Mouse (Mus musculus) urinary bladder, postnatal 25 days (tissue): ENCODE measurements around the gene Dctn3.
"Not testable (repeated sequence)": the region's sequence is repeated elsewhere in the genome, so short reads cannot be mapped to it uniquely, and the experiment has no call there.

Experiments used
- DNase-seq: peaks from one replicate; pipeline ENCODE4 v3.0.0; 2022; ENCODE audit warnings: low spot score

The Dctn3 gene

GRCm38 (mm10) chr4:41737602-41738255 lies 14.8 kb upstream of the Dctn3 start:
- peak; percentile 55 for DNase-seq

- no peak for DNase-seq
Observed at GRCm38 (mm10) chr4:41731052-41731765, 8.2 kb upstream of the Dctn3 start, which contains the start of gene Arid3c. Gene Arid3c (minus strand): TSS chr4:41731142.

GRCm38 (mm10) chr4:41726826-41727621 lies 4.1 kb upstream of the Dctn3 start:
- no peak for DNase-seq

- no peak for DNase-seq
Observed at GRCm38 (mm10) chr4:41716834-41717233, 6.1 kb downstream of the Dctn3 start.

GRCm38 (mm10) chr4:41715596-41715995 lies 7.4 kb downstream of the Dctn3 start:
- DNase-seq, result no peak

GRCm38 (mm10) chr4:41715082-41715481 lies 7.9 kb downstream of the Dctn3 start:
- DNase-seq, result no peak

GRCm38 (mm10) chr4:41714276-41714675 lies 8.7 kb downstream of the Dctn3 start:
- peak; percentile 60 for DNase-seq

- DNase-seq, result peak; percentile 82
Observed at GRCm38 (mm10) chr4:41713197-41714067, 9.5 kb downstream of the Dctn3 start, which contains the start of gene Rpp25l. Gene Rpp25l (minus strand): TSS chr4:41713534.

GRCm38 (mm10) chr4:41712421-41713196 lies 10.4 kb downstream of the Dctn3 start:
- no peak for DNase-seq

GRCm38 (mm10) chr4:41711705-41712375 lies 11.1 kb downstream of the Dctn3 start:
- DNase-seq, result no peak

- DNase-seq, result no peak
Observed at GRCm38 (mm10) chr4:41710229-41710628, 12.7 kb downstream of the Dctn3 start.

- DNase-seq, result no peak
Observed at GRCm38 (mm10) chr4:41708192-41708745, 14.7 kb downstream of the Dctn3 start.

- DNase-seq, result peak; percentile 43
Observed at GRCm38 (mm10) chr4:41707011-41707535, 15.9 kb downstream of the Dctn3 start.

- DNase-seq, result no peak
Observed at GRCm38 (mm10) chr4:41705922-41706754, 16.8 kb downstream of the Dctn3 start.

- no peak for DNase-seq
Observed at GRCm38 (mm10) chr4:41704651-41705050, 18.3 kb downstream of the Dctn3 start.

- not testable (repeated sequence) for DNase-seq
Observed at GRCm38 (mm10) chr4:41702226-41702625, 20.7 kb downstream of the Dctn3 start.

GRCm38 (mm10) chr4:41700224-41700623 lies 22.7 kb downstream of the Dctn3 start:
- not testable (repeated sequence) for DNase-seq

GRCm38 (mm10) chr4:41699783-41700182 lies 23.2 kb downstream of the Dctn3 start, which contains the start of gene Il11ra1:
Gene Il11ra1 (plus strand): TSS chr4:41699989.
- not testable (repeated sequence) for DNase-seq
